Comparison of ENCODE assay signal across 8 mouse cellular contexts in genomic region chr2:179769137-179769536, GRCm38 (mm10).
DNase-seq lines count a peak whose midpoint lies in the region; ATAC-seq and TF ChIP-seq lines count a peak whose summit lies in the region.

No protein-coding gene starts in this region.

- no peak overlapping the region for H3K4me2 ChIP-seq in embryonic facial prominence, embryonic 14.5 days (ENCODE audit: low read depth, low read length)
- H3K4me2 ChIP-seq in hindbrain, embryonic 13.5 days = no peak overlapping the region
- H3K4me2 ChIP-seq in limb, embryonic 14.5 days (replicated peaks; ENCODE audit: low read depth, low read length, severe bottlenecking) = no peak overlapping the region
- H3K4me2 ChIP-seq in stomach, embryonic 14.5 days (replicated peaks; ENCODE audit: low read depth, low read length) = no peak overlapping the region

- DNase-seq in embryonic facial prominence, embryonic 14.5 days (ENCODE audit: low spot score) = peak; percentile 93
- no peak for DNase-seq in embryonic facial prominence, embryonic 10.5 days (ENCODE audit: low spot score)
- DNase-seq in retina, postnatal 1 day = peak; percentile 59
- DNase-seq in retina, embryonic 14.5 days (ENCODE audit: low spot score) = no peak
- DNase-seq in limb, embryonic 14.5 days (ENCODE audit: low spot score) = peak; percentile 87

- no peak for TF ChIP-seq POLR2A in limb, embryonic 14.5 days (IDR thresholded peaks at IDR 0.05; ENCODE audit: borderline replicate concordance, extremely low read depth, insufficient read depth, insufficient read length)

- H3K27me3 ChIP-seq in embryonic facial prominence, embryonic 14.5 days (replicated peaks; ENCODE audit: control insufficient read depth, insufficient read depth, low read length) = peaks cover 21% of the 10 kb centered on the region
- H3K27me3 ChIP-seq in embryonic facial prominence, embryonic 10.5 days (replicated peaks; ENCODE audit: low read depth, poor library complexity, severe bottlenecking) = peaks cover 48% of the 10 kb centered on the region
- H3K27me3 ChIP-seq in hindbrain, embryonic 13.5 days = peaks cover 6% of the 10 kb centered on the region; the same call in 1 of the 2 replicates
- peaks cover 13% of the 10 kb centered on the region; the same call in 1 of the 2 replicates for H3K27me3 ChIP-seq in limb, embryonic 14.5 days (ENCODE audit: control insufficient read depth, insufficient read depth, low read length)
- H3K27me3 ChIP-seq in stomach, embryonic 14.5 days (ENCODE audit: control insufficient read depth, insufficient read depth, low read length) = no peaks in the 10 kb centered on the region

- 0 out of 2 replicates have a peak overlapping the region, but pooled peaks have one; percentile 6 for H3K27ac ChIP-seq in embryonic facial prominence, embryonic 14.5 days (replicated peaks; ENCODE audit: low read depth, low read length)
- no peak overlapping the region for H3K27ac ChIP-seq in embryonic facial prominence, embryonic 10.5 days (replicated peaks)
- peak overlapping the region; percentile 52 for H3K27ac ChIP-seq in hindbrain, embryonic 13.5 days
- H3K27ac ChIP-seq in limb, embryonic 14.5 days (replicated peaks; ENCODE audit: low read depth, low read length) = no peak overlapping the region
- H3K27ac ChIP-seq in stomach, embryonic 14.5 days (ENCODE audit: low read length) = peak overlapping the region; percentile 33; the same call in 1 of the 2 replicates

- H3K4me3 ChIP-seq in embryonic facial prominence, embryonic 14.5 days (ENCODE audit: low read depth, low read length) = no peak overlapping the region
- H3K4me3 ChIP-seq in embryonic facial prominence, embryonic 10.5 days = no peak overlapping the region
- H3K4me3 ChIP-seq in hindbrain, embryonic 13.5 days = no peak overlapping the region
- H3K4me3 ChIP-seq in limb, embryonic 14.5 days (replicated peaks; ENCODE audit: low read length) = no peak overlapping the region
- no peak overlapping the region for H3K4me3 ChIP-seq in stomach, embryonic 14.5 days (ENCODE audit: low read depth, low read length)

- 50% methylated on average over 5 of the region's 5 CpGs for WGBS in embryonic facial prominence, embryonic 14.5 days
- WGBS in embryonic facial prominence, embryonic 10.5 days = 78% methylated on average over 5 of the region's 5 CpGs
- 62% methylated on average over 5 of the region's 5 CpGs for WGBS in hindbrain, embryonic 13.5 days
- 54% methylated on average over 5 of the region's 5 CpGs for WGBS in limb, embryonic 14.5 days
- 37% methylated on average over 5 of the region's 5 CpGs for WGBS in stomach, embryonic 14.5 days

- H3K36me3 ChIP-seq in embryonic facial prominence, embryonic 14.5 days (ENCODE audit: control insufficient read depth, insufficient read depth, low read length) = no peaks in the 10 kb centered on the region
- H3K36me3 ChIP-seq in embryonic facial prominence, embryonic 10.5 days (replicated peaks) = no peaks in the 10 kb centered on the region
- no peaks in the 10 kb centered on the region for H3K36me3 ChIP-seq in hindbrain, embryonic 13.5 days
- H3K36me3 ChIP-seq in limb, embryonic 14.5 days (ENCODE audit: control insufficient read depth, insufficient read depth, low read length) = no peaks in the 10 kb centered on the region
- H3K36me3 ChIP-seq in stomach, embryonic 14.5 days (ENCODE audit: control insufficient read depth, insufficient read depth, low read length) = no peaks in the 10 kb centered on the region

- no peaks in the 10 kb centered on the region for H3K9me3 ChIP-seq in embryonic facial prominence, embryonic 14.5 days (ENCODE audit: control insufficient read depth, low read length)
- H3K9me3 ChIP-seq in embryonic facial prominence, embryonic 10.5 days = no peaks in the 10 kb centered on the region
- H3K9me3 ChIP-seq in hindbrain, embryonic 13.5 days = no peaks in the 10 kb centered on the region
- no peaks in the 10 kb centered on the region for H3K9me3 ChIP-seq in limb, embryonic 14.5 days (ENCODE audit: control insufficient read depth, low read length)
- H3K9me3 ChIP-seq in stomach, embryonic 14.5 days (ENCODE audit: control insufficient read depth, low read depth, low read length) = no peaks in the 10 kb centered on the region

- H3K4me1 ChIP-seq in embryonic facial prominence, embryonic 14.5 days (ENCODE audit: control insufficient read depth, insufficient read depth, low read length) = peaks cover 11% of the 10 kb centered on the region; the same call in 1 of the 2 replicates
- peaks cover 51% of the 10 kb centered on the region for H3K4me1 ChIP-seq in embryonic facial prominence, embryonic 10.5 days
- H3K4me1 ChIP-seq in hindbrain, embryonic 13.5 days (replicated peaks) = peaks cover 50% of the 10 kb centered on the region
- peaks cover 10% of the 10 kb centered on the region for H3K4me1 ChIP-seq in limb, embryonic 14.5 days (ENCODE audit: control insufficient read depth, insufficient read depth, low read length)
- H3K4me1 ChIP-seq in stomach, embryonic 14.5 days (ENCODE audit: control insufficient read depth, insufficient read depth, low read length) = peaks cover 13% of the 10 kb centered on the region; the same call in 1 of the 2 replicates

- no peak overlapping the region for H3K9ac ChIP-seq in embryonic facial prominence, embryonic 14.5 days (ENCODE audit: low read depth, low read length)
- no peak overlapping the region for H3K9ac ChIP-seq in hindbrain, embryonic 13.5 days
- H3K9ac ChIP-seq in limb, embryonic 14.5 days (ENCODE audit: low read depth, low read length, severe bottlenecking) = no peak overlapping the region
- H3K9ac ChIP-seq in stomach, embryonic 14.5 days (replicated peaks; ENCODE audit: low read depth, low read length) = no peak overlapping the region

- peak; percentile 72; the same call in 1 of the 2 replicates for ATAC-seq in embryonic facial prominence, embryonic 14.5 days (ENCODE audit: low read depth)
- 0 out of 2 replicates have a peak, but pooled peaks have one; percentile 25 for ATAC-seq in hindbrain, embryonic 13.5 days (ENCODE audit: low FRiP score)
- ATAC-seq in limb, embryonic 14.5 days (ENCODE audit: low FRiP score, low read depth) = peak; percentile 79
- ATAC-seq in stomach, embryonic 14.5 days (ENCODE audit: insufficient number of reproducible peaks, insufficient read depth, low FRiP score, low read depth) = peak; percentile 73; the same call in 1 of the 2 replicates
- ATAC-seq in granulocyte monocyte progenitor cell, adult 5-6 weeks (replicated peaks; ENCODE audit: poor library complexity, severe bottlenecking) = no peak

Comparison
In these comparisons a context has a peak if more than half of its experiments do, and no peak if none do; other contexts are left out.
1. DNase-seq: peak in embryonic facial prominence, embryonic 14.5 days (single experiment), retina, postnatal 1 day (single experiment) and limb, embryonic 14.5 days (single experiment); none in embryonic facial prominence, embryonic 10.5 days (single experiment) and retina, embryonic 14.5 days (single experiment).
2. H3K27ac ChIP-seq: peak in embryonic facial prominence, embryonic 14.5 days (single experiment), hindbrain, embryonic 13.5 days (single experiment) and stomach, embryonic 14.5 days (single experiment); none in embryonic facial prominence, embryonic 10.5 days (single experiment) and limb, embryonic 14.5 days (single experiment).